Mouse (Mus musculus) CH12.LX (cell line): Measurements from ENCODE around the gene Hdac9.

Experiments used
- CTCF ChIP-seq, 2 experiments: IDR thresholded peaks in 1 of 2; conservative IDR thresholded peaks in 1 of 2; 2 replicates each; pipeline ENCODE4 v1.5.1; 2011 to 2012; ENCODE audit warnings: low read depth in 2 of 2, low read length in 2 of 2, improper control_type of control experiment in 1 of 2, inconsistent platforms in 1 of 2, mild to moderate bottlenecking in 1 of 2, moderate library complexity in 1 of 2
- ELF1 ChIP-seq: IDR thresholded peaks from 2 replicates; pipeline ENCODE4 v1.6.1; 2014; ENCODE audit warnings: low read depth, mild to moderate bottlenecking, inconsistent platforms, low read length, improper control_type of control experiment
- POLR2A ChIP-seq: IDR thresholded peaks from 2 replicates; pipeline ENCODE4 v1.6.1; 2011; ENCODE audit warnings: low read depth, mild to moderate bottlenecking, improper control_type of control experiment, low read length
- SMC3 ChIP-seq: IDR thresholded peaks from 2 replicates; pipeline ENCODE4 v1.6.1; 2011; ENCODE audit warnings: low read depth, low read length, improper control_type of control experiment

GRCm38 (mm10) chr12:34803721-34804120 is 113.2 kb downstream of the Hdac9 start:
- TF ChIP-seq ELF1: no peak
- no peak for TF ChIP-seq CTCF (conservative IDR thresholded peaks at IDR 0.05 in 1 of 2, IDR thresholded peaks at IDR 0.05 in 1 of 2; ENCODE audit: low read depth in 2 of 2, low read length in 2 of 2)
- no peak for TF ChIP-seq POLR2A
- no peak for TF ChIP-seq SMC3
